Mouse (Mus musculus) small intestine, adult 2 months (tissue): ENCODE measurements around the gene Med7. TPM values are rescaled to one million over a fixed set of nuclear protein-coding genes. Genes with fewer than 3 reads are reported as not detected.

Source experiments
- H3K27ac ChIP-seq: fragments of 200-500 bp; 2 replicates; pipeline ENCODE4 v1.5.1; 2012; ENCODE audit warnings: low read depth, low read length, control low read depth, inconsistent platforms; ENCODE audit not compliant: insufficient read depth
- H3K27me3 ChIP-seq: fragments of 200-500 bp; 2 replicates; pipeline ENCODE4 v1.6.1; 2012; ENCODE audit warnings: mild to moderate bottlenecking, moderate library complexity, low read length, inconsistent platforms; ENCODE audit not compliant: control insufficient read depth, insufficient read depth
- H3K36me3 ChIP-seq: fragments of 200-500 bp; 2 replicates; pipeline ENCODE4 v1.6.1; 2012; ENCODE audit warnings: mild to moderate bottlenecking, low read length, control low read depth, inconsistent platforms; ENCODE audit not compliant: control insufficient read depth, insufficient read depth
- H3K4me1 ChIP-seq: fragments of 200-500 bp; 2 replicates; pipeline ENCODE4 v1.6.1; 2012; ENCODE audit warnings: low read length, inconsistent platforms, mixed read lengths; ENCODE audit not compliant: control insufficient read depth, insufficient read depth, insufficient read length
- H3K4me3 ChIP-seq: fragments of 200-500 bp; 2 replicates; pipeline ENCODE4 v1.5.1; 2012; ENCODE audit warnings: low read depth, mild to moderate bottlenecking, control low read depth, inconsistent platforms, low read length, moderate library complexity
- CTCF ChIP-seq: fragments of 200-500 bp; IDR thresholded peaks from 2 replicates; pipeline ENCODE4 v1.5.1; 2012; ENCODE audit warnings: low read depth, mild to moderate bottlenecking, control low read depth, inconsistent platforms, low read length, moderate library complexity, mixed read lengths; ENCODE audit not compliant: insufficient replicate concordance, insufficient read length; ENCODE audit errors: extremely low read depth
- POLR2A ChIP-seq: fragments of 200-500 bp; IDR thresholded peaks from 2 replicates; pipeline ENCODE4 v1.6.1; 2012; ENCODE audit warnings: low read depth, mild to moderate bottlenecking, control low read depth, inconsistent platforms, low read length, moderate library complexity
- WGBS: fragments of 180-500 bp; shearing (Covaris S2); methylation state at CpG from one replicate; pipeline ENCODE4 v1.1.7; 2018; 5-methylcytosine and 5-hydroxymethylcytosine counted together
- polyA plus RNA-seq: library from polyadenylated mRNA; depleted of rRNA; stranded (reverse); fragments of >200 nt; gene quantifications from 2 replicates; pipeline ENCODE4 v1.2.3, GENCODE M21; 2012; rRNA removed

Med7 gene
- polyA plus RNA-seq: 4.4 and 11.4 TPM in 2 replicates

DNA sequence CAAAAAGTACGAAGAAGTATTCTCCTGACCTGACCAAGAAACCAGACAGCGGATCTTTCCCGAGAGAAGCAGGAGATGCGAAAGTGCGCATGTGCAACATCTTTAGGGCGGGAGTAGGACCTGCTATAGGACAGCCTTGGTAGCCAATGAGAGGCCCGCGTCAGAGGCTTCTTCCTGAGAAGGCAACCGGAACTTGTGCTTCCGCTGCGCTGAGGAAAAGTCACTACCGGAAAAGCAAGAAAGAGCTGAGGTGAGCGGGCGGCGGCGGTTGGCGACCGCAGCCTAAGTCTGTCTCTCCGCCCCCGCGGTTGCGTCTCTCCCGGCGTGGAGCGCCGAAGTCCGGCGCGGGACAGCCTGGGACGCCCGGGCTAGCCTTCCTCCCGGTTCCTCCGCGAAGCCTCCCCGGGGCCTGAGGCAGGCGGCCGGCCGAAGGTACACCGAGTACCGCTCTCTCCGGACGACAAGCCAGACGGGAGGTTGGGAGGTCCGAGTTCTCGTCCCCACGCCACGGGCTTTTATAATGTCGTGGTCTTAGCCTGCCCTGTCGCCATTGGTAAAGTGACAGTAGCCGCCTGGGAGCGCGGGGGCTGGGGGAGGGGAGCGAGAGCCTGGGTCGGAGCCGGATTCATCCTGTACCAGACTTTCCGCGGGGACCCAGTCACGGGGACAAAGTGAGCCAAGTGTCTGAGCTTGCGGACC is at the start of gene Med7:
Gene Med7 (plus strand): TSS at position 166 of the 699 bp plus-strand sequence.
- peaks cover 8% of the 10 kb centered on the region for H3K36me3 ChIP-seq
- no peaks in the 10 kb centered on the region for H3K27me3 ChIP-seq
- H3K4me3 ChIP-seq: peak within 1 kb of the TSS; percentile 75
- no peak for TF ChIP-seq CTCF
- peak; percentile 88 for TF ChIP-seq POLR2A
- H3K27ac ChIP-seq: peak within 1 kb of the TSS; percentile 78
- WGBS: 1% methylated on average over 59 of the region's 59 CpGs
- peaks cover 2% of the 10 kb centered on the region; the same call in 1 of the 2 replicates for H3K4me1 ChIP-seq

DNA sequence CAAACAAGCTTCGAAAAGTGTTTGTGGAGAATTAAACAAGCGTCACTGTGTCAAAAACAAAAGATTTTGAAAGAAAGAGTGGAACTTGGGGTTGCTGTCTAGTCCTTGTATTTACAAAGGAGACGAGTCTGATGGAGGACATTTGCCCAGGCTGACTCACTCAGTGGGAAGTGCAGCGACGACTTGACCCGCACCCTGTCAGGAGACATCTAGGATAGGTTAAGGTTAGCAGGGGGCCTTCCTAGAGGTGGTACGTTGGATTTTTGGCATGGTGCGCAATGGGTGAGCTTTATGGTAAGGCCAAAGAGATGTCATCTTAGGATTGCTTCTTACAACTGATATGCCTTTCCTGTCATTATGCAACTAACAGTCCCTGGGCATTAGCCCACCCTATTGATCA is 49.7 kb upstream of the Med7 start:
- H3K4me3 ChIP-seq: no peak overlapping the region
- no peak overlapping the region for H3K27ac ChIP-seq
- no peaks in the 10 kb centered on the region for H3K27me3 ChIP-seq
- no peaks in the 10 kb centered on the region for H3K36me3 ChIP-seq
- TF ChIP-seq CTCF: no peak
- no peak for TF ChIP-seq POLR2A
- no peaks in the 10 kb centered on the region for H3K4me1 ChIP-seq
- WGBS: 86% methylated on average over 8 of the region's 8 CpGs

DNA sequence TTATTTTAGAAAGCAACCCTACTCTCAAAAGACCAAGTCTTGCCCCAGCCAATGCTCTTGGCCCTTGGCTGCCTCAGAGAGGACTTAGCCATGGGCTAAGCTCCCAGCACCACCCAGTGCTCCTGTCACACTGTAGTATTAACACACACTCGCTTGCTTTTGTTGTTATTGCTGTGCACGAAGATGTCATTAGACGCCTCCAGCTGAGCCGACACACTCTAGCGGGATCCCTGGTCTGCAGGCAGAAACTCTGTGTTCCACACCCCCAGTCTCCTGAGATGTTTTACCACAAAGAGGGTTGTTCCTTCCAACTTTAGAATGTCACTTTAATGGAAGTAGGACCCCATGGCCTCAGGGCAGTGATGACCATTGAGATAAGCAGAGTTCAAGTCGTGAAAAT is 48.3 kb upstream of the Med7 start:
- H3K27me3 ChIP-seq: no peaks in the 10 kb centered on the region
- WGBS: 68% methylated on average over 6 of the region's 6 CpGs
- no peaks in the 10 kb centered on the region for H3K36me3 ChIP-seq
- no peaks in the 10 kb centered on the region for H3K4me1 ChIP-seq
- peak overlapping the region; percentile 49 for H3K4me3 ChIP-seq
- H3K27ac ChIP-seq: no peak overlapping the region
- TF ChIP-seq POLR2A (no peak), CTCF (no peak)

DNA sequence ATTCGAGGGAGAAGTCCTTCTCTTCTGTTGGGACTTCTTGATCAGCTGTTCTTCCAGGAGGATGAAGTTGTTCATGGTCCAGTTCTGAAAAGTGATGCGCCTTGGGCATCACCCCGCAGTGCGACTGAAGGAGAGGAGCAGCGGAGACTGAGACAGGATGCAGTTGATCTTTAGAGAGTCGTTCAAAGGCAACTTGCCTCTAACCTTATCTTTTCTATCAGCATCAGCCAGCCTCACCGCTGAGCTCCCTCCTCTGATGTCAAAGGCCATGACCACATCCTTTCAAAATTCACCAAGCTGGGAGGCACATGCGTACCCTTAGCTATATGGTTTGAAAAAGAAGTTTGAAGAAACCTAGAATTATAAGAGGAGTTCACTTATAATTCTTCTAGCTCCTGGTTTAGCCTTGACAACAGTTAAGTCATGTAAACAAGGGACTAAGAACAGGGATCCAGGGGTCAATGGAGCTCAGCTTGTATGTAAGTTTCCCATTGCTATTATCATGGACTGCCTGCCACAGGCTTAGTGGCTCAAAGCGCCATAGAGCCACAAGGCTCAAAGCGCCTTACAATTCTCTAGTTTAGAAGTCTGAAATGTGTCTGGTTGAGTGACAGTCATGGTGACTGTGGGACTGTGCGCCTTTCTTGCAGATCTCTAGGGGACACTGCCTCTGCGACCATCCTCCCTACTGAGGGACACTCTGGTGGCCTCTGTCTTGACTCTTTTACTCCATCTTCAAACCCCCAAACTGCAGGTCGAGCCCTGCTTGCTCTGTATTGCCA is 47.2 kb upstream of the Med7 start, which contains the start of gene Itk:
Gene Itk (minus strand): TSS at position 180 of the 782 bp plus-strand sequence.
- Histone ChIP-seq H3K4me1 (no peaks in the 10 kb centered on the region), H3K27ac (0 out of 2 replicates have a peak within 1 kb of the TSS, but pooled peaks have one; percentile 21), H3K4me3 (peak within 1 kb of the TSS; percentile 49), H3K36me3 (no peaks in the 10 kb centered on the region), H3K27me3 (no peaks in the 10 kb centered on the region)
- WGBS: 73% methylated on average over 13 of the region's 13 CpGs
- TF ChIP-seq CTCF (no peak), POLR2A (peak; percentile 45; the same call in 1 of the 2 replicates)

DNA sequence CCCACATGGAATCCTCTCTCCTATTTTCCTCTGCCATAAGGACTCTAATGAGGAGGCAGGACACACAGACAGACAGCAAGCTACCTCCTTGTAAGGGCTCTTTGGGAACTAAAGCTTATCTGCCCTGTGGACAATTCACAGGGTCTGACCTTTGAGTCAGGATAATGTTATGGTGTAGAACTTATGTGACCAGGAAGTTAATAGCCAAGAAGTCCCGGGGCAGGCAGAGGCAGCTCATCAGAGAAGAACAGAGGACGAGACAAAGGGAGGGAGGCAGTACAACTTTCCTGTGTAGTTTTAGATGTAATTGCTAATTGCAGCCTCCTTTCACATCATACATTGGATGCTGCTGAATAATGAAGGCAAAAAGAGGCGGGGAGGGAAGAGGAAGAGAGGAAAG is 46.1 kb upstream of the Med7 start:
- WGBS: 41% methylated on average over 3 of the region's 3 CpGs
- Histone ChIP-seq H3K36me3 (no peaks in the 10 kb centered on the region), H3K27me3 (no peaks in the 10 kb centered on the region), H3K27ac (no peak overlapping the region), H3K4me3 (no peak overlapping the region), H3K4me1 (no peaks in the 10 kb centered on the region)
- no peak for TF ChIP-seq POLR2A
- no peak for TF ChIP-seq CTCF

DNA sequence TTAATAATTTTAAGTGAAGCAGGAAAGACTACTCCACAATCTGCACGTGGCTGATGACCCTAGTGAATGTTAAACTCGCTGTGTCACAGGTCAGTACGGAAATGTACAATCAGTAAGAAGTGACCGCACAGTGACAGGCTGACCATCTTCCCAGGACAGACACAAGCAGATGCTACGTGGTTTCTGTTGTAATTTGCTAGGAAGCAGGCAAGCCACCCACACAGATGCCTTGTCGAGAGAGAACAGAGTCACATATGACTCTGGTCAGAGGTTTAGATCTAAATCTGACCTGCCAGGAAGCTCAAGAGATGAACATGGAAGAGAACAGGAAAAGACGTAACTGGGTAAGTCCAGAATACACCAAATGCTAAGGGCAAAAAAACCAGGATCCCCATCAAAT is 43.8 kb upstream of the Med7 start:
- no peak for TF ChIP-seq CTCF
- TF ChIP-seq POLR2A: no peak
- 75% methylated on average over 7 of the region's 7 CpGs for WGBS
- Histone ChIP-seq H3K36me3 (no peaks in the 10 kb centered on the region), H3K4me1 (no peaks in the 10 kb centered on the region), H3K27me3 (no peaks in the 10 kb centered on the region), H3K27ac (no peak overlapping the region), H3K4me3 (no peak overlapping the region)

DNA sequence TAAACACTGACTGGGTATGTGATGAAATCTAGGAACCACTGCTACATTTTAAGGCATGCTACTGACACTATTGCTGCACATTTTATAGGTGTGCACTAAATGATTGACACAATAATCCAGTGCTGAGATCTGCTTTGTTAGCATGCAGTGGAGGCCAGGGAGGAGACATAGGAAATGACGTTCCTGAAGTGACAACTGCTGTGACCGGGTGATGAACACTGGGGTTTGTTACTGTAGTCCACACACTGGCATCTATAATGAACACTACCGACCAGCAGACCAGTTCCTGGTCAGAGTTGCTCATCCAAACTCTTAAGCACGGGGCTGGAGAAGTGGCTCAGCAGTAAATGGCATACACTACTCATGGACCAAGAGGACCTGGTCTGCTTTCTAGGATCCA is 43.3 kb upstream of the Med7 start:
- Histone ChIP-seq H3K27ac (no peak overlapping the region), H3K4me1 (no peaks in the 10 kb centered on the region), H3K4me3 (no peak overlapping the region), H3K27me3 (no peaks in the 10 kb centered on the region), H3K36me3 (no peaks in the 10 kb centered on the region)
- 74% methylated on average over 4 of the region's 4 CpGs for WGBS
- TF ChIP-seq CTCF (no peak), POLR2A (no peak)
